Mouse (Mus musculus) adrenal gland, postnatal 36 days (tissue): ENCODE measurements around the gene Aftph. TPM values are rescaled to one million over a fixed set of nuclear protein-coding genes. Genes with fewer than 3 reads are reported as not detected.

Experiments
- DNase-seq, 2 experiments: peaks; one replicate each; pipeline ENCODE4 v3.0.0; 2021; ENCODE audit warnings: mixed read lengths in 1 of 2
- total RNA-seq, 2 experiments: library from RNA; stranded (reverse); gene quantifications; 2 replicates each; pipeline ENCODE4 v1.2.3; 2021

Gene Aftph
- total RNA-seq, 2 experiments from 2014 or later, result 53.3 to 70.6 TPM

GRCm38 (mm10) chr11:20646986-20647726 lies 94.2 kb downstream of the Aftph start:
- DNase-seq, result no peak

DNA sequence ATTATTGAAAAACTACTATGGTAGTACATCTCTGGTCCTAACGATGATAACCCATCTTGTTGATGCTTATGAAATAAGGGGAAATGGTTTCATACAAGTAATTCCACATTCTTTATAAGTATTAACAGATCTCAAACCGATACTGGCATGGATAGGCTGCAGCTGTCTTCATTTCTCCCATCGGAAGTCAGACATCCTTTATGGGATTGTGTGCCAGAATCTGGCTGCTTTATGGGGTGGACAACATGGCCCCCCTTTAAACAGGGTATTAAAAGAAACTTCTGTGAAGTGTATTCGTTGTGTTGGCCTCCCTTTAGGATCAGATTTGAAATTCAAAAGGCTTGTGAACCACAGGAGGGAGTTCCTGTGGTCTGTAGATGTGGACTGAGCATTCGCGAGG lies 95.2 kb downstream of the Aftph start:
- DNase-seq, result no peak

DNA sequence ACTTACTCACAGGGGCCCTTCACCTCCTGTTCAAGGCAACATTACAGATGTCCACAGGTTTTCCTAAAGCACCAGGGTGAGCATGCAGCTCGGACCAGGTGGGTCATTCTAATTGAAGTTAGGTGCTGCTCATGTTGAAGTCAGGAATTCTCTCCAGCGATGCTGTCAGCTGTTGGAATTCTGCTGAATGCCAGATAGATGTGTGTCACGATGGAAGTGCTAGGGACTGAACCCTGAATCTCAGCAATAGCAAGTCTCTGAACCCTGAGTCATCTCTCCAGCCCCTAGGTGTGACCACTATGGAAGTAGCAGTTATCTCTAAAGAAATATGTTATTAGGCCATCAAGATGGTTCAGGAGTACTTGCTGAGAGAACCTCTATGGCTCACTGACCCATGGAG lies 95.9 kb downstream of the Aftph start:
- no peak for DNase-seq

DNA sequence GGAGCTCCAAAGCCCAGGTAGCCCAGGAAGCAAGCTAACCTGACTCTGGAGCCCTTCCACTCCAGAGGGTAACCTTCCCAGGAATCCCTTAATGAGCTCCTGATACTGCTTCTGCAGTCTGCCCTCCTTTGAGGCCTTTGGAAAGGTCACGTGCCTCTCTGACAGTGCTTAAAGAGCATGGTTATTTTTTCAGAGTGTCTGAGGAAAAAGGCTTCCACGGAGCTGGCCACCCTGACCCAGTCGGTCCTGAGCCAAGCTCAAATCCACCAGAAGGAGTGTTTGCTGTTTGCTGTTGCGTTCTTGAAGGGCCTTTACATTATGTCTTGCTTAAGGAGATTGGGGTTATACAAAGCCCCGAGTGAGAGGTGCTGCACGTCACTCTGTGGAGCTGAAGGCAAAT lies 96.5 kb downstream of the Aftph start:
- DNase-seq, result no peak

DNA sequence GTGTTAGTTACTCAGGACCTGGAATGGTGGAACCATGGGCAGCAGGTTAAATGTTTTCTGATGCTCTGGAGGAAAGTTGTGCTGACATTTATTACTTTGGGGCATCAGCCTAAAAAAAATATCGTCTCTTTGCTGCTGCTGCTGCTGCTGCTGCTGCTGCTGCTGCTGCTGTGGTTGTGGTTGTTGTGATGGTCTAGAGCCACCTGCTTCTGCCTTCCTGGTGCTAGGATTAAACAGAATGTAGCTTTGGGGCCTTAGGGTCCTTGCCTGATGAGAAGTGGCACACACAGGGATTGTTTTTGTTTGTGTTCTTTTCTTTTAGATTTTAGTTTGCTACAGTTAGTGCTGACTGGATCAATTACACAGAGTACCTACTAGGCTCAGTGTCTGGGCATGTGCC lies 97.2 kb downstream of the Aftph start:
- no peak for DNase-seq

GRCm38 (mm10) chr11:20643161-20643560 lies 98.2 kb downstream of the Aftph start:
- no peak for DNase-seq

- DNase-seq, result no peak
These were observed 99.1 kb downstream of the Aftph start for GRCm38 (mm10) chr11:20642321-20642720.

DNA sequence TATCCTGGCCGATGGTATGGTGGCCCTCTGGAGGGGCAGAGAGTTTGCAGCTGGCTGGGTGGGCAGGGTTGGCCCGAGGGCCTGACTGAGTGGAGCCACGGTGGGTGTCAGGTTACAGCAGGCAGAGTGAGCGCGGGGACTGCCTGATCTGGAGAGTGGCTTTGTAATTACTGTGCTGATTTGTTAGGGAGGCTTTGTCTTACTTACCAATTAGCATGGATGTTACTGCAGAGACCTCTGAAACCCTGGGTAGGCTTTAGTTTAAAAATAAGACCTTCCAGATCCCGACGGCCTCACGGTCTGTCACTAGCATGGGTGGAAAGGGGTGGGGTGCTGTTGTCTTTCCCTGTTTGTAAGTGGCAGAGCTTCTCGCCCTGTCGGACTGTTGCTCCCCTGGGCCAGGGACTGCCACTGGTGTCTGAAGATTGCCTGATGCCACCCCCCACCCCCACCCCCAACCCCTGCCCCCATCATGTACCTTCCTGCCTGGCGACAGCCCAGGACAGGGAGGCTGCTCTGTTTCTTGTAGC lies 101.4 kb downstream of the Aftph start:
- DNase-seq, result peak in 1 of 2 experiments; percentile 37

GRCm38 (mm10) chr11:20638841-20639240 lies 102.5 kb downstream of the Aftph start:
- DNase-seq, result peak; percentile 83 to 88

DNA sequence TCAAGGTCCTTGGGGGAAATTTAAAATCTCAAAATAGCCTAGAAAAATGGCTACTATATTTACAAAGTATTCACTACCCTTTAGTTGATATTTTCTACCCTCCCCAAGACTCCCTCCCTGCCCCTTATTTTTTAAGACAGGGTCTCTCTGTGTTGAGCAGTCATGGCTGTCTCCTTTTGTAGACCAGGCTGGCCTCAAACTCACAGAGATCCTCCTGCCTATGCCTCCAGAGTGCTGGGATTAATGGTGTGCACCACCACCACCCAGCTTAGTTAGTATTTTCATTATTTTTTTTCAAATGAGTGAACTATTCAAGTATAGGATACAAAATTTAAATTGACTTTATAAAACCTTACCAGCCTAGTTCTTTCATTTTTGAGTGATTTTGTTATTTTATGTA lies 104.3 kb downstream of the Aftph start:
- DNase-seq, result no peak

- DNase-seq, result no peak
These were observed 105.3 kb downstream of the Aftph start for GRCm38 (mm10) chr11:20636114-20636513.

GRCm38 (mm10) chr11:20635646-20636045 lies 105.7 kb downstream of the Aftph start:
- no peak for DNase-seq

Other genes with a start within 250 kb of the Aftph start
- 10 to 100 TPM; 11.1 to 14.2 TPM for gene Sertad2, start 198.3 kb downstream of the Aftph start, total RNA-seq
- gene Lgalsl, start 89.5 kb upstream of the Aftph start, total RNA-seq, result 10 to 100 TPM; 24.3 to 36.9 TPM